Mouse (Mus musculus) yolk sac, embryonic 10.5 days (tissue): Measurements from ENCODE around the gene Sncb.
A peak's percentile ranks its signal among the peaks of the same experiment; 100 is the strongest.

Source experiments
- DNase-seq: peaks from one replicate; pipeline ENCODE4 v3.0.0-alpha.2; 2017; ENCODE audit warnings: low spot score

Sncb gene

GRCm38 (mm10) chr13:54781086-54781485 is 14.7 kb upstream of the Sncb start:
- DNase-seq = no peak

GRCm38 (mm10) chr13:54780592-54780991 is 14.2 kb upstream of the Sncb start:
- DNase-seq = no peak

DNA sequence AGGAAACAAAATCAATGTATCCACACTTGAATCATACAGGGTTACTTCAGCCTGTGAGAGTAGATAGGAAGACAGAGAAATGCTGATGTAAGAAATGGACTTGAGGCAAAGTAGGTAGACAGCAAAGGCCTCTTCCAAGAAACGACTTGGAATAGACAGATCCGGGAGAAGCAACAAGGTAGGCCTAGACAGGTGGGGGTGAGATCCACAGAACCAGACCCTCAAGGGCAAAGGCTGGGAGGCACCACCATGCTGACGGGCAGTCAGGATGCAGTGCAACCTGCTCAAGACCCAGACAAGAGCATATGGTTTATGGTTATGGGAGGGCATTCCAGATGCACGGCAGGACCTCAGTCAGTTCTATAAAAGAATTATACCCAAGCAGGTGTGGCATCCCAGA is 617 bp upstream of the Sncb start:
- DNase-seq = no peak

DNA sequence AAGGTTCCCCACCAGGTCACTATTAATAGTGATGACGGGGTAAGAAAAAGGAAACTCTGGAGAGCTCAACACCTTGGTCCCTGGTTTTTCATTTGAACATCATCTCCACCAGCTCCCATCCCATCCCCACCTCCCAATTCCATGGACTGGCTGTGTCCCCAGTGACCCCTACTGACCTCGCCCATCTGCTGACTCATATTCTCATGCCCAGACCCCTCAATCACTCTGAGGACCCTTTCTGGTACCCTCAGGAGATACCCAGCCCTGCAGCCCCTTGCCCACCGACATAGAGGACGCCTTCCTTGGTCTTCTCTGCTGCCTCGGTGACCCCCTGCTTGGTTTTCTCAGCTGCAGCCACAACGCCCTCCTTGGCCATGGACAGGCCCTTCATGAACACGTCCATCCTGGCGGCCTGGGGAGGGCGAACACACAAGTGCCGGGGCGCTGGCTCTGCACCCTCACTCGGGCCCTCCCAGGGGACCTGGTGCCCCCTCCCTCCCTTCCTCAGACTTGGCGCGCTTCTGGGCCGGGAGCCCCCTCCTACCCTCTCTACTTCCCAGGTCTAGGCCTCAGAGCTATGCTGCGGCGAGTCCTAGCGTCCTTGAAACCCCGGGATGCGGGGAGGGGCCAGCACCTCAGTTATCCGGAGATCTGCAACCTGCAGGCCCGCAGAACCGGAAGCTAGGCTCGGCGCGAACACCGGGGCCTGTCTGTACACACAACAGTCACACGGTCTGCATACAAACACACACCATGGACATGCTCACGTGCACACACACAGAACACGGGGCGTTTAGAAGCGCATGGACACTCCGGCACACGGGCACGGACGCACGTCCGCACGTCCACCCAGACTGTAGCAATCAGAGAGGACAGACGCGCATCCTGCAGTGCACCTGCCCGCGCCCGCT is 859 bp downstream of the Sncb start:
- no peak for DNase-seq

DNA sequence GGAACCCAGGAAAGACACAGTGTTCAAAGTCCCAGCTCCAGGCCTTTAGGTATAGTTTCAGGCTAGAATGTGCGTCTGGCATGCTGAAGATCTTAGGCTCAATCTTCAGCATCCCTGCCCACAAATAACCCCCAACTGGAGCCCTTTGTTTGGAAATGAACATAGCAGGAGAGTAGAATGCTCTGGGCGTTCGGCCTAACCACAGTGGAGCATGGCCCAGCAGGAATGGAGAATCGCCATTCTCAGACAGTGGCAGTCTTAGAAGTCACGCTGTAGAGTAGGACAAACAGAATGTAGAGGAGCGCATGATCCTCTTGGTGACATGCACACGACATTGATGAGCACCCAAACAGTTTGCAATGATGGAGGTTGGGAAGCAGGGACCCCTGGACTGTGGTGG is 5.5 kb downstream of the Sncb start:
- DNase-seq = no peak

DNA sequence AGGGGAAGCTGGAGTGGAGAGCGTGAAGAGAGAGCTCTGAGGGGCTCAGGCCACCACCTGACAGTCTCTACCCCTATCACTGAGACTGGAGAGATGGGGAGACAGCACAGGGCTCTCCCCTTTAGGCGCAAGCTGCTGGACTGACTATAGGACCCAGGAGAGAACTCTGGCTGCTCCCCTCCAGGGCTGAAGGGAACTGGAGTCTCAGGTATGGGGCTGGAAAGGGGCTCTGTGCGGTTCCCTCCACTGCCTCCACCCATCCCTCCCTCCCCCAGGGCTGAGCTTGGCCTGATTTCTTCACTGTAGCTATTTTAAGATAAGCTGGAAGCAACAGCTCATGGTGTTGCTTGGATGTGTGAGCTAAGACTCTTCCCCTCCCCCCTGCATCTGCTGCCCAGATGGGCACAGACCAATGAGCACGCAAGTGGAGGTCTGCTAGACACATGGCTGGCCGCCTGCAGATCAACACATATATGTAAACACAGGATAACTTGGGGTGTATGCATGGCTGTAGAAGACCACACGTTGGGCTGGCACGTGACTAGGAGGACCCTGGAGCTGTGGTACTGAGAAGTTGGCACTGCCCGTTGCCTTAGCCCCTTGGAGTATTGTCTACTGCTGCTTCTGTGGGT is 6.1 kb downstream of the Sncb start:
- no peak for DNase-seq

- DNase-seq = no peak
Observed at GRCm38 (mm10) chr13:54759496-54759895, 6.9 kb downstream of the Sncb start.

- DNase-seq = no peak
Observed at GRCm38 (mm10) chr13:54758756-54759470, 7.5 kb downstream of the Sncb start.

DNA sequence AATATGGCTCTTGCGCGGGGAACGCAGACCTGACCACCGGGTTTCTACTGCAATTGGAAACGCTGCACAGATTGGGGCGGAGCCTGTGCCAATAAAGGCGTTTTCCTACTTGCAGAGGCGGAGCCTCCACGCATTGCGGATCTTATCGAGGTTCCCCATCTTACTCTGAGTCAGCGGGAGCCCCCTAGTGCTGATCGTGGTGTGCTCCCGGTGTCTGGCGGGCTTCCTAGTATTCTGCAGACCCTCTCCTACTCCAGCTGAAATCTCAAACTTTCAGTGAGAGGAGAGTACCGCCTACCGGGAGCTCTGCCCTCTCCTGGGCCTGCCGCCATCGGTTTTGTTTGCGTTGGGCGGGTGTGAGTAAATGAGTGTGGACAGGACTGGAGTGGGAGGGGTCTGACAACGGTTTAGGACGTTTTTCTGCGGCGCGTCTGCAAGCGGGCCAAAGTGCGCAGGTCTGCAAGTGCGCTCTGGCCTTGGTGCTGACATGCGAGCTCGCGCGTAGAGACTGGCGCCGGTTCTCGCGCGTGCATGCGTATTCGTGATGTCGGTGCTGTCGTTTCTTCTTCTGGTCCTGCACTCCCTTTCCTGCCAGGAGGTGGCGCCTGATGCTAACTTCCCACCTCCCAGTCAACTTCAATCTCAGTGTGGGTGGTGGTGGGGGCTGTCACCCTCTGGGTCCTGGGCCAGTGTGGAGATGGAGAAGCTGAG is 8.2 kb downstream of the Sncb start:
- peak; percentile 89 for DNase-seq

DNA sequence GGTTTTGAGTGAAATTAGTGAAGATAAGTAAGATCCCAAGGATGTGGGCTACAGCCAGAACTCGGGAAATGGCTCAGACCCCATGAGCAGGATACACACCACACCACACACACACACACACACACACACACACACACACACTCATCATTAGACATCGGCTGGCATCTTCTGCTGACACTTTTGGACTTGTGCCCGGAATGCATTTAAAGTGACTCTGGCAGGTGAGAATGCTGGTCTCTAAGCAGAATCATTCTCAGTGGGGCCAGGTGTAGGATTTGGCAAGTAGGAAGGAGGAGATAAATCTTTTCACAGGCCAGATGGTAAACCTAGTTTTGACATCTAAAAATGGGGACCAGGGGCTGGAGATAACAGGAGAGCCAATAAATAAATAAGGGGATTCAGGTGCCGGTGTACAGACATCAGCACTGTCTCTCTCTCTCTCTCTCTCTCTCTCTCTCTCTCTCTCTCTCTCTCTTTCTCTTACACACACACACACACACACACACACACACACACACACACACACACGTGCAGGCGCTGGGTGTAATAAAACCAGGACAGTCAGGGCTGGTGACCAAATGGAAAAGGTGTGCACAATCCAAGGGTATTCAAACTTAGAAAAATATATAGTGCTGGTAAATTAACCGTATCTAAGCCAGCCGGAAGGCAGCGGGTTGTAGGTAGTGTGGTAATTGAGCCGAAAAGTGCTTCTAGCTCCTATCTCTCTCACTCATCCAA is 9.1 kb downstream of the Sncb start:
- no peak for DNase-seq

- DNase-seq = no peak
Observed at GRCm38 (mm10) chr13:54756156-54756712, 10.2 kb downstream of the Sncb start.

DNA sequence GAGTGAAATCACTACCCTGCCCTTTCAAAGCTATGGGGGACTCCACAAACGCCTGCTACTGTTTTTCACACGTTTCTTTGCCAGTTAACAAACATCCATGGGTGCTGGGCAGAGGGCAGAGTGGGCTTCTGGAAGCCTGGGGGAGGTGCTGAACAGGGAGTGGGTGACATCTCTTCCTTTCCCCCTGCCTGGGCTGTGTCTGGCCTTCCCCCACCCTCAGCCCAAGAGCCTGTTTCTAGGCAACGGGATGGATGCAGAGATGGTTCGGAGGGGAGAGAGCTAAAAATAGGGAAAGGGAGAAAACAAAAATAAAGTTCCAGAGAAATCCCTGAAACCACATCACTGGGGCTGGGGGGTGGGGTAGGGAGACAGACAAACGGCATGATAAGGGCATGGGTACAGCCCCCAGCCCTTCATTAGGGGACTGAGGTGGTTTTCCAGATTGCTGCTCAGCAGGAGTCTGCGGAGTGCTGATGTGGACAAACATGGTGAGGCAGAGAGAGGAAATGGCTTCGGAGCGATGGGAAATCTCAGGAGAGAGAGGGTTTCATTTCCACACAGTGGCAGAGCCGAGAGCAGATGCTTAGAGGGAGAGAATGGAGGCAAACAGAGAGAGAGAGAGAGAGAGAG is 11.1 kb downstream of the Sncb start:
- no peak for DNase-seq

- no peak for DNase-seq
Observed at GRCm38 (mm10) chr13:54754169-54755080, 12.0 kb downstream of the Sncb start.

- DNase-seq = no peak
Observed at GRCm38 (mm10) chr13:54753733-54754132, 12.7 kb downstream of the Sncb start.

GRCm38 (mm10) chr13:54752656-54753055 is 13.7 kb downstream of the Sncb start:
- no peak for DNase-seq

DNA sequence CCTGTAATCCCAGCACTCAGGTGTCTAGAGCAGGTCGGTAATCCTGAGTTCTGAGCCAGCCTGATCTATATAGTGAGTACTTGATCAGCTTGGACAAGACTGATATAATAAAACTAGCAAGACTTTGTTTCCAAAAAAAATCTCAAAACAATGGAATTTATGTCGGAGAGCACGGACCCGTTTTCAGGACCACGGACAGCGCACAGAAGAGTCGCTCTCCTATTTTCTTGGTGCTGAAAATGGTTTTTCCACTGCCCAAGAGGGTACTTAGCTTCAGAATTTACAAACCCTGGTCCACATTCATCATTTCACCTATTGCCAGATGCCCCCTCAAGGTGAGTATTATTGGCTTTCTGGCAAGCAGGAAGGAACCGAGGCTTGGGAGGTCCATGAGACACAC is 15.7 kb downstream of the Sncb start:
- DNase-seq = no peak

DNA sequence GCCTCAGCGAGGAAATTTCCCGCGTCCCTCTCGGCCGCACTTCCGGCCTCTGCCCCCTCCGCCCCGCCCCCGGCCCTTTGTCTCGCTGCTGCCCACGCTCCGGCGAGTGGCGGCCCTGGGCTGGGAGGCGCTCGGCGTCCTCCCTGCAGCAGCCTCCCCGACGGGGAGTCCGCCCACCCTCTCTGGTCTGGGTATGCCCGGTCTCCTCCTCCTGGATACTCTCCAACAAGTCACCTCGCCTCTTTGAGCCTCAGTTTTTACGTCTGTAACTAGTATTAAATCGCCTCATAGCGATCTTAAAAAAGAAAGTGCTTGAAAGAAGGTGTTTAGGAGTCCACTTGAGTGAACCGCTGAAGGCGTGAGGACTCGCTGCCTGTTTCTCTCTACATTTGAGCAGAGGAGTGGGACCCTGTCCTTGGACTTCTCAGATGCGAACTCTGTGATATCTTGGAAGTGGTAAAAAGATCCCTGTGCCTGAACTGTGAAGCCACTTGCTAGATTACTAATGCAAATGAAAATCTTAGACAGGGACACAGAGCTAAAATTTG is 16.5 kb downstream of the Sncb start, which contains the start of gene Gprin1:
Gene Gprin1 (minus strand): TSS at position 11 of the 548 bp plus-strand sequence.
- DNase-seq = no peak

DNA sequence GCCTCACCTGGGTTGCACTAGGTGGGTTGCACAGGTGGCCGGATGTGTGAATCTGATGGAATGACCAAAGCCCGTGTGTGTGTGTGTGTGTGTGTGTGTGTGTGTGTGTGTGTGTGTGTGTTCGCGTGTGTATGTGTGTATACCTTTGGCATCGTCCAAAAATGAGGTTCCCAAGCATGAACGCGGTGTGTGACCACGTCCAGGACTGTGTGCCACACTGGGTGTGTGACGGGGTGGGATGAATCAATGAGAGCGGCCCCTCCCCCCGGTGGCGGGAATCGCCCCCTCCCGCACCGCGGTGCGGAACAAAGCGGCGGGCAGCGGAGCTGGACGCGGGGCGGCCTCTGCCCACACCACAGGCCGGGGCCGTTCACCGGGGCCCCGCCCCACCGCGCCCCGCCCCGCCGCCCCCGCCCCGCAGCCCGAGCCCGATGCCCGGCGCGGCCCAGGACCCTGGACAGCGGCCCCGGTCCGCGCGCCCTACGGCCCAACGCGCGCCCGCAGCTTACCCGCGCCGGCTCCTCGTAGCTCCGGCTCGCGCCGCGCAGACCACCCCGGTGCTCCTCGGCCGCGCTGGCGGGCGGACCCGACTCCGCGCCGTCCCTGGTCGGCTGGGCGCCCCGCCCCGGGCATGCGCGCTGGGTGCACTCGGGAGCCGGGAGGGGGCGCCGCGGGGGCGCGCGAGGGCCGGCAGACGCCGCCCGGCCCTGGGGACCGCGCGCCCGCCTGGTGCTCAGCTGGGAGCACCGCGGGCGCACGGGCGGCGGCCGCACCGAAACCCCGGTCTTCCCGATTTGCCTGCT is 17.1 kb downstream of the Sncb start:
- DNase-seq = peak; percentile 46
